Mouse (Mus musculus): ENCODE data around the gene Rtl10.

Gene Rtl10

DNA sequence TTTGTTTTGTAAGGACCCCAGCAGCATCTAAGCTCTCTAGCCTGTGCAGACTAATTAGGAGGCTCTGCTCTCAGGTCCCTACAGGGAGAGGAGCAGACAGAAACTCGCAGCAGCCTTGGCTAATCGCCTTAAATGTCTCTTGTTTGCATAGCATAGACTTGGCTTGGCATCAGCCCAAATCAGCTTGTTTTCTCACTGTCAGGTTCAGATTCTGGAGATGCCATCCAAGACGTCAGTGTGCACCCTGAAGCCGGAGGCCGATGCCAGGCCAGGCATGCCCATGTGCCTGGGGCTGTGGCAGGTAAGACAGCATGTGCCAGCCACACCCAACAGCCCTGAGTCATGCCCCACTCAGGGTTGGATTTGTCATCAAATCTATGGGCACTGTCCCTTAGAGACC is 49.2 kb downstream of the Rtl10 start:
- no peak for DNase-seq (ENCODE audit: low spot score in 2 of 2)

Measured in spleen, postnatal 4 days (tissue).